Mouse (Mus musculus): ENCODE data around the gene Stpg3.

- TF ChIP-seq CTCF (IDR thresholded peaks at IDR 0.05; ENCODE audit: low read depth, low read length) (no peak), POLR2A (IDR thresholded peaks at IDR 0.05; ENCODE audit: insufficient read depth, low read length) (no peak), EP300 (IDR thresholded peaks at IDR 0.05; ENCODE audit: insufficient read depth, low read depth, low read length) (no peak)
These were observed 29.9 kb downstream of the Stpg3 start for GRCm38 (mm10) chr2:25184496-25184895.

Measured in ES-Bruce4 (cell line).